Mouse (Mus musculus) neural tube, embryonic 15.5 days (tissue): ENCODE measurements around the gene Ibtk. TPM values are rescaled to one million over a fixed set of nuclear protein-coding genes. Genes with fewer than 3 reads are reported as not detected.
A peak's percentile ranks its signal among the peaks of the same experiment; 100 is the strongest.

Experiments
- ATAC-seq: fragments of 200-750 bp; cut with Nextera tagmentation; 2 replicates; pipeline ENCODE4 v1.8.0; 2017; ENCODE audit warnings: mild to moderate bottlenecking, moderate TSS enrichment, moderate library complexity; ENCODE audit not compliant: low FRiP score
- H3K27ac ChIP-seq: fragments of 300-500 bp; sonication (generic); replicated peaks from 2 replicates; pipeline ENCODE4 v1.5.1; 2015; ENCODE audit warnings: mild to moderate bottlenecking, inconsistent platforms
- H3K27me3 ChIP-seq: fragments of 300-500 bp; sonication (generic); replicated peaks from 2 replicates; pipeline ENCODE4 v1.6.1; 2015; ENCODE audit warnings: inconsistent platforms
- H3K36me3 ChIP-seq: fragments of 300-500 bp; sonication (generic); 2 replicates; pipeline ENCODE4 v1.6.1; 2015; ENCODE audit warnings: inconsistent platforms
- H3K4me1 ChIP-seq: fragments of 300-500 bp; sonication (generic); 2 replicates; pipeline ENCODE4 v1.6.1; 2015; ENCODE audit warnings: inconsistent platforms
- H3K4me2 ChIP-seq: fragments of 300-500 bp; sonication (generic); 2 replicates; pipeline ENCODE4 v1.6.1; 2015; ENCODE audit warnings: inconsistent platforms, mild to moderate bottlenecking, moderate library complexity
- H3K4me3 ChIP-seq: fragments of 300-500 bp; sonication (generic); replicated peaks from 2 replicates; pipeline ENCODE4 v1.5.1; 2015; ENCODE audit warnings: mild to moderate bottlenecking, inconsistent platforms
- H3K9ac ChIP-seq: fragments of 300-500 bp; sonication (generic); replicated peaks from 2 replicates; pipeline ENCODE4 v1.6.1; 2015; ENCODE audit warnings: mild to moderate bottlenecking, inconsistent platforms
- H3K9me3 ChIP-seq: fragments of 300-500 bp; sonication (generic); replicated peaks from 2 replicates; pipeline ENCODE4 v1.6.1; 2016; ENCODE audit warnings: inconsistent platforms
- WGBS: fragments of 180-500 bp; shearing (Covaris S2); methylation state at CpG from one replicate; pipeline ENCODE4 v1.1.7; 2015; ENCODE audit warnings: mixed read lengths; 5-methylcytosine and 5-hydroxymethylcytosine counted together
- polyA plus RNA-seq: library from polyadenylated mRNA; unstranded; fragments of >200 nt; fragmentation: Nextera tagmentation; extraction: Ambion mirVana; gene quantifications from 2 replicates; pipeline ENCODE4 v1.2.1, GENCODE M21; 2015

Ibtk gene
- polyA plus RNA-seq, 1 experiment from 2014 or later, result 22.5 TPM

- peak; percentile 32 for ATAC-seq
- peak overlapping the region; percentile 66 for H3K4me3 ChIP-seq
- no peaks in the 10 kb centered on the region for H3K36me3 ChIP-seq
- peak overlapping the region; percentile 87 for H3K4me2 ChIP-seq
- peaks cover 22% of the 10 kb centered on the region for H3K4me1 ChIP-seq
- no peaks in the 10 kb centered on the region for H3K27me3 ChIP-seq
- WGBS, result 29% methylated on average over 5 of the region's 5 CpGs
- peak overlapping the region; percentile 98 for H3K9ac ChIP-seq
- H3K9me3 ChIP-seq, result no peaks in the 10 kb centered on the region
- peak overlapping the region; percentile 98 for H3K27ac ChIP-seq
Observed at GRCm38 (mm10) chr9:85749922-85750509, 882 bp upstream of the Ibtk start.

GRCm38 (mm10) chr9:85748204-85749141 lies 661 bp downstream of the Ibtk start:
- H3K36me3 ChIP-seq, result peaks cover under 1% of the 10 kb centered on the region
- peaks cover 22% of the 10 kb centered on the region for H3K4me1 ChIP-seq
- peak overlapping the region; percentile 98 for H3K27ac ChIP-seq
- no peaks in the 10 kb centered on the region for H3K9me3 ChIP-seq
- WGBS, result 1% methylated on average over 42 of the region's 43 CpGs
- peak overlapping the region; percentile 98 for H3K9ac ChIP-seq
- H3K4me2 ChIP-seq, result peak overlapping the region; percentile 87
- no peaks in the 10 kb centered on the region for H3K27me3 ChIP-seq
- H3K4me3 ChIP-seq, result peak overlapping the region; percentile 66
- peak; percentile 86 for ATAC-seq

GRCm38 (mm10) chr9:85745566-85745965 lies 3.6 kb downstream of the Ibtk start:
- Histone ChIP-seq H3K4me1 (peaks cover 27% of the 10 kb centered on the region), H3K9me3 (no peaks in the 10 kb centered on the region), H3K4me2 (no peak overlapping the region), H3K27ac (no peak overlapping the region), H3K9ac (no peak overlapping the region), H3K27me3 (no peaks in the 10 kb centered on the region), H3K4me3 (no peak overlapping the region), H3K36me3 (peaks cover 13% of the 10 kb centered on the region)
- WGBS, result 94% methylated on average over 2 of the region's 2 CpGs
- ATAC-seq, result no peak

GRCm38 (mm10) chr9:85743358-85743757 lies 5.8 kb downstream of the Ibtk start:
- H3K4me2 ChIP-seq, result no peak overlapping the region
- H3K4me3 ChIP-seq, result no peak overlapping the region
- WGBS, result 90% methylated on average over 11 of the region's 11 CpGs
- no peaks in the 10 kb centered on the region for H3K9me3 ChIP-seq
- ATAC-seq, result no peak
- H3K36me3 ChIP-seq, result peaks cover 19% of the 10 kb centered on the region
- no peak overlapping the region for H3K27ac ChIP-seq
- H3K27me3 ChIP-seq, result no peaks in the 10 kb centered on the region
- no peak overlapping the region for H3K9ac ChIP-seq
- peaks cover 18% of the 10 kb centered on the region for H3K4me1 ChIP-seq

- Histone ChIP-seq H3K4me3 (no peak overlapping the region), H3K27ac (no peak overlapping the region), H3K36me3 (peaks cover 22% of the 10 kb centered on the region), H3K9me3 (no peaks in the 10 kb centered on the region), H3K9ac (no peak overlapping the region), H3K4me1 (peaks cover 11% of the 10 kb centered on the region; the same call in 1 of the 2 replicates), H3K4me2 (no peak overlapping the region), H3K27me3 (no peaks in the 10 kb centered on the region)
- no peak for ATAC-seq
- 93% methylated on average over 4 of the region's 4 CpGs for WGBS
Observed at GRCm38 (mm10) chr9:85742107-85742506, 7.0 kb downstream of the Ibtk start.

- no peak for ATAC-seq
- 0 out of 2 replicates have a peak, but pooled peaks cover 4% of the 10 kb centered on the region for H3K4me1 ChIP-seq
- WGBS, result 93% methylated on average over 4 of the region's 4 CpGs
- H3K9me3 ChIP-seq, result no peaks in the 10 kb centered on the region
- H3K4me3 ChIP-seq, result no peak overlapping the region
- no peak overlapping the region for H3K27ac ChIP-seq
- H3K9ac ChIP-seq, result no peak overlapping the region
- H3K36me3 ChIP-seq, result peaks cover 37% of the 10 kb centered on the region
- H3K27me3 ChIP-seq, result no peaks in the 10 kb centered on the region
- H3K4me2 ChIP-seq, result no peak overlapping the region
Observed at GRCm38 (mm10) chr9:85739279-85739678, 9.9 kb downstream of the Ibtk start.

GRCm38 (mm10) chr9:85734821-85735220 lies 14.3 kb downstream of the Ibtk start:
- Histone ChIP-seq H3K36me3 (peaks cover 52% of the 10 kb centered on the region), H3K4me2 (no peak overlapping the region), H3K9me3 (no peaks in the 10 kb centered on the region), H3K27me3 (no peaks in the 10 kb centered on the region), H3K9ac (no peak overlapping the region), H3K4me1 (no peaks in the 10 kb centered on the region), H3K4me3 (no peak overlapping the region), H3K27ac (no peak overlapping the region)
- WGBS, result 95% methylated on average over 4 of the region's 4 CpGs
- ATAC-seq, result no peak

GRCm38 (mm10) chr9:85724078-85724477 lies 25.1 kb downstream of the Ibtk start:
- H3K36me3 ChIP-seq, result peaks cover 56% of the 10 kb centered on the region
- no peak for ATAC-seq
- H3K4me2 ChIP-seq, result no peak overlapping the region
- WGBS, result 92% methylated on average over 9 of the region's 9 CpGs
- H3K9ac ChIP-seq, result no peak overlapping the region
- no peak overlapping the region for H3K27ac ChIP-seq
- H3K4me1 ChIP-seq, result no peaks in the 10 kb centered on the region
- no peaks in the 10 kb centered on the region for H3K9me3 ChIP-seq
- no peak overlapping the region for H3K4me3 ChIP-seq
- no peaks in the 10 kb centered on the region for H3K27me3 ChIP-seq

GRCm38 (mm10) chr9:85717336-85717735 lies 31.8 kb downstream of the Ibtk start:
- peaks cover 71% of the 10 kb centered on the region for H3K36me3 ChIP-seq
- no peaks in the 10 kb centered on the region for H3K27me3 ChIP-seq
- 93% methylated on average over 7 of the region's 7 CpGs for WGBS
- H3K9ac ChIP-seq, result no peak overlapping the region
- no peak overlapping the region for H3K27ac ChIP-seq
- H3K4me1 ChIP-seq, result no peaks in the 10 kb centered on the region
- no peak overlapping the region for H3K4me3 ChIP-seq
- no peak for ATAC-seq
- H3K4me2 ChIP-seq, result no peak overlapping the region
- no peaks in the 10 kb centered on the region for H3K9me3 ChIP-seq

GRCm38 (mm10) chr9:85707302-85707701 lies 41.8 kb downstream of the Ibtk start:
- Histone ChIP-seq H3K4me3 (no peak overlapping the region), H3K4me2 (no peak overlapping the region), H3K27me3 (no peaks in the 10 kb centered on the region), H3K27ac (no peak overlapping the region), H3K9ac (no peak overlapping the region), H3K4me1 (no peaks in the 10 kb centered on the region), H3K36me3 (peaks cover 79% of the 10 kb centered on the region), H3K9me3 (no peaks in the 10 kb centered on the region)
- ATAC-seq, result no peak
- 96% methylated on average over 6 of the region's 6 CpGs for WGBS

- ATAC-seq, result no peak
- Histone ChIP-seq H3K4me3 (no peak overlapping the region), H3K27ac (no peak overlapping the region), H3K9me3 (no peaks in the 10 kb centered on the region), H3K27me3 (no peaks in the 10 kb centered on the region), H3K4me1 (no peaks in the 10 kb centered on the region), H3K4me2 (no peak overlapping the region), H3K36me3 (peaks cover 54% of the 10 kb centered on the region), H3K9ac (no peak overlapping the region)
- WGBS, result 88% methylated on average over 5 of the region's 5 CpGs
Observed at GRCm38 (mm10) chr9:85701981-85702380, 47.2 kb downstream of the Ibtk start.

GRCm38 (mm10) chr9:85695606-85696005 lies 53.5 kb downstream of the Ibtk start:
- Histone ChIP-seq H3K9ac (no peak overlapping the region), H3K27me3 (no peaks in the 10 kb centered on the region), H3K36me3 (peaks cover 16% of the 10 kb centered on the region), H3K4me1 (no peaks in the 10 kb centered on the region), H3K9me3 (no peaks in the 10 kb centered on the region), H3K4me2 (no peak overlapping the region), H3K27ac (no peak overlapping the region), H3K4me3 (no peak overlapping the region)
- WGBS, result 92% methylated on average over 3 of the region's 3 CpGs
- ATAC-seq, result no peak
